Mouse (Mus musculus): Measurements from ENCODE around the gene Gtf2ird1. TPM values are rescaled to one million over a fixed set of nuclear protein-coding genes. Genes with fewer than 3 reads are reported as not detected.

Gene Gtf2ird1
- 7.7 and 7.8 TPM in 2 replicates for polyA plus RNA-seq (2012; rRNA removed)

GRCm38 (mm10) chr5:134456503-134456962 lies at the start of gene Gtf2ird1:
Gene Gtf2ird1, minus strand, starts transcription at chr5:134456716.

GRCm38 (mm10) chr5:134314688-134315622 lies 141.6 kb downstream of the Gtf2ird1 start, which contains the start of gene Gtf2i:
Gene Gtf2i, minus strand, starts transcription at chr5:134314760.

Other genes with a start within 250 kb of the Gtf2ird1 start
- gene Ncf1, start 227.1 kb downstream of the Gtf2ird1 start, polyA plus RNA-seq (2012; rRNA removed) = 8.7 and 11.6 TPM in 2 replicates
- gene Gtf2i, start 142.0 kb downstream of the Gtf2ird1 start, polyA plus RNA-seq (2012; rRNA removed) = 24.5 and 30.4 TPM in 2 replicates
- gene Clip2, start 95.7 kb upstream of the Gtf2ird1 start, polyA plus RNA-seq (2012; rRNA removed) = 1.6 TPM in 2 replicates
- not detected in 2 replicates for gene Syna, start 103.5 kb upstream of the Gtf2ird1 start, polyA plus RNA-seq (2012; rRNA removed)
- gene Rfc2, start 124.7 kb upstream of the Gtf2ird1 start, polyA plus RNA-seq (2012; rRNA removed) = 102 and 107 TPM in 2 replicates
- 1.1 and 1.6 TPM in 2 replicates for gene Lat2, start 158.3 kb upstream of the Gtf2ird1 start, polyA plus RNA-seq (2012; rRNA removed)
- 94.3 and 116 TPM in 2 replicates for gene Eif4h, start 182.8 kb upstream of the Gtf2ird1 start, polyA plus RNA-seq (2012; rRNA removed)
- 2.0 and 2.1 TPM in 2 replicates for gene Limk1, start 231.9 kb upstream of the Gtf2ird1 start, polyA plus RNA-seq (2012; rRNA removed)